Mouse (Mus musculus): ENCODE data around the gene Nxn. TPM values are rescaled to one million over a fixed set of nuclear protein-coding genes. Genes with fewer than 3 reads are reported as not detected.

Gene Nxn
- polyA plus RNA-seq, 1 experiment from 2014 or later, result 31.5 TPM

GRCm38 (mm10) chr11:76246439-76246838 is 152.5 kb downstream of the Nxn start:
- H3K9ac ChIP-seq, result no peak overlapping the region
- H3K36me3 ChIP-seq (ENCODE audit: insufficient read depth), result peaks cover 38% of the 10 kb centered on the region
- no peak overlapping the region for H3K4me3 ChIP-seq (ENCODE audit: low read depth, low read length)
- no peak for TF ChIP-seq CTCF (IDR thresholded peaks at IDR 0.05; ENCODE audit: low read depth)
- H3K27ac ChIP-seq (ENCODE audit: low read depth), result no peak overlapping the region
- no peaks in the 10 kb centered on the region for H3K4me1 ChIP-seq (ENCODE audit: insufficient read depth)
- no peak overlapping the region for H3K4me2 ChIP-seq
- ATAC-seq (ENCODE audit: insufficient read depth), result no peak
- DNase-seq, result no peak
- no peaks in the 10 kb centered on the region for H3K9me3 ChIP-seq (ENCODE audit: low read depth, low read length)
- no peaks in the 10 kb centered on the region for H3K27me3 ChIP-seq (ENCODE audit: insufficient read depth, low read length)

DNA sequence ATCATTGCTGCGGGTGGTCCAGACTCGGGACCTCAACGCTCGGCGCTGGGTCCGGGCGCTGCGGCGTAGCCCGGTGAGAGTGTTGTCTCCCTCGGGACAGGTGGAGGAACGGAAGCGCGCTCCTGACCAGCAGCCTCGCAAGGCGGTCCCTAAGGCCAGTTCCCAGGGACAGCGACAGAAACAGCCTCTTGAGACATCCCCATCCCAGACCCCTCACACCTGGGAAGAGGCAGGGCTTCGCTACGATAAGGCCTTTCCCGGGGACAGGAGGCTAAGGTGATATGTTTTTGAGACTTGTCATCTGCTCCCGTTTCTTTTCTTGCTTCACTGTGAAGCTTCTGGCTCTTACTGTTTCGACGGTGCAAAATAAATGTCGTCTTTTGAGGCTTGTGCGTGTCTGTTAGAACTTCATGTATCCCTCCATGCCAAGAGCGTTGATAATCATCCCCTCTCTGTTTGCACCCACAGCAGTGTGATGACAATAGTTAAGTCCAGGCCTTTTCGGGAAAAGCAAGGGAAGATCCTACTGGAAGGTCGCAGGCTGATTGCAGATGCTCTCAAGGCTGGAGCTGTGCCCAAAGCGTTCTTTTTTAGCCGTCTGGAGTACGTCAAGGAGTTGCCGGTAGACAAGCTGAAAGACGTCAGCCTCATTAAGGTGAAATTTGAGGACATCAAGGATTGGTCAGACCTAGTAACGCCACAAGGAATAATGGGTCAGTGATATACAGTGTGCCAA is 155.0 kb downstream of the Nxn start:
- ATAC-seq (ENCODE audit: insufficient read depth), result peak; percentile 66; the same call in 1 of the 2 replicates
- no peak for TF ChIP-seq CTCF (IDR thresholded peaks at IDR 0.05; ENCODE audit: low read depth)
- H3K4me2 ChIP-seq, result peak overlapping the region; percentile 85
- no peaks in the 10 kb centered on the region for H3K27me3 ChIP-seq (ENCODE audit: insufficient read depth, low read length)
- H3K27ac ChIP-seq (ENCODE audit: low read depth), result peak overlapping the region; percentile 37; the same call in 1 of the 2 replicates
- H3K4me1 ChIP-seq (ENCODE audit: insufficient read depth), result no peaks in the 10 kb centered on the region
- peaks cover 29% of the 10 kb centered on the region for H3K36me3 ChIP-seq (ENCODE audit: insufficient read depth)
- DNase-seq, result no peak
- WGBS, result 2% methylated on average over 34 of the region's 34 CpGs
- peak overlapping the region; percentile 85 for H3K9ac ChIP-seq
- peak overlapping the region; percentile 93 for H3K4me3 ChIP-seq (ENCODE audit: low read depth, low read length)
- no peaks in the 10 kb centered on the region for H3K9me3 ChIP-seq (ENCODE audit: low read depth, low read length)

DNA sequence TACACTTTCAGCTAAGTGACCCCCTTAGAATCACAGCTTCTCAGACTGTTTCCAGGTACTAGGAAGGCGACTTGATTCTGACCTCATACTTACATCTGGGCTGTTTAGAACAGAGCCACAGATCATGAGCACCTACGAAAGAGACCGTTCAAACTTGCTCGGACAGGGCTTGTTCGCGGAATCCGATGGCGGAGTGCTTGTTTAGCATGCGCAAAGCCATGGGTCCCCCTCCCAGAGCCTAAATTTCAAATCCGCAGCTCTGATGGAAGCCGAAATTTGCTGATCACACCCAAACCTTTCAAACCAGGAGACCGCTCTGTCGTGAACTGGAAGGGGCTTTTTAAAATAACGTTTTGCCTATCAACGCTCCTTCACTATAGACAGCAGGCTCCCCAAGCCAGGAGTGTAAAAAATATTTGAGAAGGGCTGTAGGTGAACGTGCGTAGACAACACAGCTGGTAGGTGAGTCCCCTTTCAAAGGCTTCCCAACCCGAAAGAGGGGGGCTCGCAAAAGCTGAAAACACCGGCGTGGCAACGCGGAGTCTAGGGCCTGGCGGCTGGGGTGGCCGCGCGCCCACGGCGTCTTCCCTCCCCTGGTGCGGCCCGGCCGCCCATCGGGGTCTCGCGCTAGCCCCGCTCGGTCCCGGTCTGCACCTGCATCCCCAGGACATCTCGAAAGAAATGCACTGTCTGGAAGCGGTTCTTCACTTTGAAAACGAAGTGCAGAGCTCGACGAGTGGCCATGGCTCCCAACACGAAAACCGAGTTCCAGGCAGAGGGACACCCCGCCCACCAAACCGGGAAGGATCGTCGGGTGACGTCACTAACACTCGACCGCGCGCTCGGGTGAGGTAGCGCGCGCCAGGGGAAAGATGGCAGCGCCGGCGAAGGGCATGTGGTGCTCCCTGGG is 155.8 kb downstream of the Nxn start, which contains the start of the genes Mrm3 and Glod4:
Gene Mrm3, plus strand, starts transcription at position 815 of the 910 bp plus-strand sequence.
Gene Glod4, minus strand, starts transcription at position 825 of the 910 bp plus-strand sequence.
- H3K27me3 ChIP-seq (ENCODE audit: insufficient read depth, low read length), result no peaks in the 10 kb centered on the region
- under 1% methylated on average over 61 of the region's 61 CpGs for WGBS
- H3K4me3 ChIP-seq (ENCODE audit: low read depth, low read length), result peak within 1 kb of the TSS; percentile 93
- peak; percentile 97 for DNase-seq
- peak within 1 kb of the TSS; percentile 73 for H3K27ac ChIP-seq (ENCODE audit: low read depth)
- TF ChIP-seq CTCF (IDR thresholded peaks at IDR 0.05; ENCODE audit: low read depth), result no peak
- H3K36me3 ChIP-seq (ENCODE audit: insufficient read depth), result peaks cover 30% of the 10 kb centered on the region
- peak; percentile 88 for ATAC-seq (ENCODE audit: insufficient read depth)
- H3K9ac ChIP-seq, result peak within 1 kb of the TSS; percentile 85
- no peaks in the 10 kb centered on the region for H3K4me1 ChIP-seq (ENCODE audit: insufficient read depth)
- no peaks in the 10 kb centered on the region for H3K9me3 ChIP-seq (ENCODE audit: low read depth, low read length)
- H3K4me2 ChIP-seq, result peak within 1 kb of the TSS; percentile 85

DNA sequence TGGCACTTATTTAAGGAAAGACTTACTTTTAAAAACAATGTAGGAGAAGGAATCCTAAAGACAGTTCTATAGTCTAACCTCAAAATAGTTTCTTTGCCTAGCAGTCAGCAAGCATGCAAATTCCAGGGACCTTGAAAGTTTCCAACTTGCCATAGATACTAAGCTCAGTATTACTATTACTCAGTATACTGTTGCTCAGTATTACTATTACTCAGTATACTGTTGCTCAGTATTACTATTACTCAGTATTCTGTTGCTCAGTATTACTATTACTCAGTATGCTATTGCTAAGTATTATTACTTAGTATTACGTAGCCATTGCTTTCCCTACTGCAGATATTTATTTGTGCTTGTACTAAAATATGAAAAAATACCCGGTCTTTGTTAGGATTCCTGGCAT is 159.2 kb downstream of the Nxn start:
- Histone ChIP-seq H3K4me1 (ENCODE audit: insufficient read depth) (no peaks in the 10 kb centered on the region), H3K36me3 (ENCODE audit: insufficient read depth) (peaks cover 44% of the 10 kb centered on the region), H3K27me3 (ENCODE audit: insufficient read depth, low read length) (no peaks in the 10 kb centered on the region), H3K9ac (no peak overlapping the region), H3K4me2 (no peak overlapping the region), H3K27ac (ENCODE audit: low read depth) (no peak overlapping the region), H3K9me3 (ENCODE audit: low read depth, low read length) (no peaks in the 10 kb centered on the region), H3K4me3 (ENCODE audit: low read depth, low read length) (no peak overlapping the region)
- TF ChIP-seq CTCF (IDR thresholded peaks at IDR 0.05; ENCODE audit: low read depth), result no peak
- no peak for DNase-seq
- WGBS, result 89% methylated on average over 2 of the region's 2 CpGs
- no peak for ATAC-seq (ENCODE audit: insufficient read depth)

DNA sequence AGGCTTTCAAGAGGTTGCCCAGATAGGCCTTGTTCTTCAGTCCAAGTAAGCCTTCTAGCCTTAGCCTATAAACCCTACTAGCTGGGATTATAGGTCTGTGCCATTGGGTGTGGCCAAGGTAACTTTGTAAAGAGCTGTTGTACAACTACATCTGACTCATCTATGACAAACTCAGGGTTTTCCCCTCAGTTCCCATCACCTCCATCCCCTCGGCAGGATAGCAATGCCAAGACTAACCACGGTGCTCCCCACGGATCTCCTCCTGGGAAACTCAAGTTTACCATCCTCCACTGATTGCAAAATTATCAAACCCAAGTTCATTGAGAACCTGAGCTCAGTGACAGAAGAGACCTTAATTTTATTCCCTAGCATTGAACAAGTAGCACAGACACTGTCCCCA is 162.8 kb downstream of the Nxn start:
- no peak overlapping the region for H3K9ac ChIP-seq
- H3K9me3 ChIP-seq (ENCODE audit: low read depth, low read length), result no peaks in the 10 kb centered on the region
- no peak overlapping the region for H3K27ac ChIP-seq (ENCODE audit: low read depth)
- WGBS, result 92% methylated on average over 3 of the region's 3 CpGs
- H3K4me1 ChIP-seq (ENCODE audit: insufficient read depth), result no peaks in the 10 kb centered on the region
- TF ChIP-seq CTCF (IDR thresholded peaks at IDR 0.05; ENCODE audit: low read depth), result no peak
- ATAC-seq (ENCODE audit: insufficient read depth) (no peak), DNase-seq (no peak)
- no peak overlapping the region for H3K4me3 ChIP-seq (ENCODE audit: low read depth, low read length)
- no peak overlapping the region for H3K4me2 ChIP-seq
- peaks cover 77% of the 10 kb centered on the region for H3K36me3 ChIP-seq (ENCODE audit: insufficient read depth)
- no peaks in the 10 kb centered on the region for H3K27me3 ChIP-seq (ENCODE audit: insufficient read depth, low read length)

- H3K9me3 ChIP-seq (ENCODE audit: low read depth, low read length), result no peaks in the 10 kb centered on the region
- no peaks in the 10 kb centered on the region for H3K4me1 ChIP-seq (ENCODE audit: insufficient read depth)
- peaks cover 41% of the 10 kb centered on the region for H3K36me3 ChIP-seq (ENCODE audit: insufficient read depth)
- H3K27me3 ChIP-seq (ENCODE audit: insufficient read depth, low read length), result no peaks in the 10 kb centered on the region
- DNase-seq (no peak), ATAC-seq (ENCODE audit: insufficient read depth) (no peak)
- H3K4me3 ChIP-seq (ENCODE audit: low read depth, low read length), result no peak overlapping the region
- no peak overlapping the region for H3K27ac ChIP-seq (ENCODE audit: low read depth)
- H3K9ac ChIP-seq, result no peak overlapping the region
- no peak overlapping the region for H3K4me2 ChIP-seq
- no peak for TF ChIP-seq CTCF (IDR thresholded peaks at IDR 0.05; ENCODE audit: low read depth)
Measured at GRCm38 (mm10) chr11:76225051-76225450, 173.9 kb downstream of the Nxn start.

- no peak overlapping the region for H3K4me2 ChIP-seq
- H3K4me3 ChIP-seq (ENCODE audit: low read depth, low read length), result no peak overlapping the region
- no peak for ATAC-seq (ENCODE audit: insufficient read depth)
- no peak for TF ChIP-seq CTCF (IDR thresholded peaks at IDR 0.05; ENCODE audit: low read depth)
- H3K9ac ChIP-seq, result no peak overlapping the region
- peaks cover 41% of the 10 kb centered on the region for H3K36me3 ChIP-seq (ENCODE audit: insufficient read depth)
- H3K27me3 ChIP-seq (ENCODE audit: insufficient read depth, low read length), result no peaks in the 10 kb centered on the region
- no peaks in the 10 kb centered on the region for H3K4me1 ChIP-seq (ENCODE audit: insufficient read depth)
- H3K27ac ChIP-seq (ENCODE audit: low read depth), result no peak overlapping the region
- WGBS, result 91% methylated on average over 5 of the region's 5 CpGs
- no peak for DNase-seq
- H3K9me3 ChIP-seq (ENCODE audit: low read depth, low read length), result no peaks in the 10 kb centered on the region
Measured at GRCm38 (mm10) chr11:76224631-76225030, 174.3 kb downstream of the Nxn start.
